Mouse (Mus musculus): ENCODE data around the gene C130026I21Rik.
"Not testable (repeated sequence)": the region's sequence is repeated elsewhere in the genome, so short reads cannot be mapped to it uniquely, and the experiment has no call there.

DNA sequence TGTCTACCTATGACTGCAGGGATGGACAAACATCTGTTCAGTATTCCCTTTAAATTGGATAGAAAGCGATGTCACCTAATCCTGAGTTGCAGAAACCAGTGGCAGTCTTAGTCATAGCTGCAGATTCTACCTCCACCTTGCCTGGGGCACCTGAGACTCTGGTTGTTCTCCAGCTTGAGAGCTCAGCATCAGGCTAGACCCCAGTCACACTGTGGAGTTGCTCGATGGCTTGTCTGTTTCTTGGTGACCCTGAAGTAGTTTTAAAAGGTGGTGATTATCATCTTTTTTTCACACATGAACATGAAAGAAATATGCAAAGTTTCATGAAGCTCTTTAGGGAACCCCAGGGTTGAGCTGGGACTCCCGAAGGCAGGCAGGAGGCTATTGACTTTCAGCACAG, 88.4 kb downstream of the C130026I21Rik start:
- TF ChIP-seq GATA1 (IDR thresholded peaks at IDR 0.05; ENCODE audit: borderline replicate concordance, low read length); FLI1 (IDR thresholded peaks at IDR 0.05; ENCODE audit: low read length): not testable (repeated sequence)
